Mouse (Mus musculus): ENCODE results near the gene Ly6g5c.
"Not testable (repeated sequence)": the region's sequence is repeated elsewhere in the genome, so short reads cannot be mapped to it uniquely, and the experiment has no call there.

Ly6g5c gene

DNA sequence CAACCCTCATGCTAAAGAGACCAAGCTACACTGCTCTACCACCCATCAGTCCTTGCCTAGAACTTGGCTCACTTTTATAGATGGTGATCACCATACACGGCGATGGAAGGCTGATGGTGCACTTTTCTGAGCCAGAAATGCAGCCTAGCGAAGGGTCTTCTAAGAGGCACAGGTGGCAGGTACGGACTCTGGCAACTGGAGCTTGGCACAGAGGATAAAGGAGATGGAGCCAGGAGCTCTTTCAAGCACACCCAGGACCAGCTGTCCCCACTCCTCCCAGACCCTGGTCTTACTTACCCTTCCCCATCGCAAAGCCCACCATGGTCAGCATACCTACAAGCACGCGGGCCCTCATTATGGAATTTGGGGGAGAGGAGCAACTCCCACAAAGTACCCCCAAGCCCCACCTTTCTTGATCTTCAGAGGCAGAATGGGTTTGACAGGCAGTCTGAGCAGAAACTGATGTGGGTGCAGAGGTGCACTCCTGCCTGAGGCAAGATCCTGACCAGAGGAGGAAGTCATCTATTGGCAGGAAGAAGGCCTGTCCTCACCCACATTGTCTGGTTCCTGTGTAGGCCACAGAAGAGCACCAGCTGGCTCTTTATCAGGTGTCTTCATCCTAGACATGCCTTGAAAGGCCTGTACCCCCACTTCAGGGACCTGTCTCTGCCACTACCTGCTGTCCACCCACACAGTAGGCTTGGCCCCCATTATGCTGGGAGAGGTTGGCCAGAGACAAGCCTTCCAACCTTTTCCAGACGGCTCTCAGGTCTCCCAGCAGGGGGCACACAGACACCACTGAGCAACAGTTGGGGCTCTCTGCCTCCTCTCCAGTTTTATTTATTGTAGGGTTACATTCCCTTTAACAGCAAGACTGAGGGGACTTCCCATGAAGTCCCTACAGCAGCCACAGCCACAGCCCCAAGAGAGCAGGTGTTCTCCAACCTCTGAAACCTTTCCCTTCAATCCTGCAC lies 7.3 kb downstream of the Ly6g5c start, which contains the start of gene Ly6g5b:
Gene Ly6g5b (minus strand): TSS at position 383 of the 974 bp plus-strand sequence.
- DNase-seq = peak; percentile 43

DNA sequence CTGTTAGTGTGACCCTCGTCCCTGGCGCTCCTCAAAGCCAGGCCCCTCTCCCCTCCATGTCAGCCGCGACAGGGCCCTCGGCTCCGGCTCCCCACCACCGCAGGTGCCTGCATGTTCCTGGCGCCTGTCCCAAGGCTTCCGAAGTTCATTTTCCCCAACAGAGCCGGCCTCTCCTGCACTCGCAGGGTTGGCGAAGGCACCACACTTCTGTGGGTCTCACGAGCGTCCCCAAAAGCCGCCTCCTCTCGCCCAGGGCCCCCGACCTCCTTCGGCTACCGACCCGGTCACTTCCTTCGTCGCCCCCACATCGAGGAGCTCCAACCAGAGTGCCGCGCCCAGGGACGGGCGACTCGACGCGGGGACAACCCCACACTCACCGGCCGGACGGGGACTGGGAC lies 12.7 kb downstream of the Ly6g5c start:
- DNase-seq = peak; percentile 20

DNA sequence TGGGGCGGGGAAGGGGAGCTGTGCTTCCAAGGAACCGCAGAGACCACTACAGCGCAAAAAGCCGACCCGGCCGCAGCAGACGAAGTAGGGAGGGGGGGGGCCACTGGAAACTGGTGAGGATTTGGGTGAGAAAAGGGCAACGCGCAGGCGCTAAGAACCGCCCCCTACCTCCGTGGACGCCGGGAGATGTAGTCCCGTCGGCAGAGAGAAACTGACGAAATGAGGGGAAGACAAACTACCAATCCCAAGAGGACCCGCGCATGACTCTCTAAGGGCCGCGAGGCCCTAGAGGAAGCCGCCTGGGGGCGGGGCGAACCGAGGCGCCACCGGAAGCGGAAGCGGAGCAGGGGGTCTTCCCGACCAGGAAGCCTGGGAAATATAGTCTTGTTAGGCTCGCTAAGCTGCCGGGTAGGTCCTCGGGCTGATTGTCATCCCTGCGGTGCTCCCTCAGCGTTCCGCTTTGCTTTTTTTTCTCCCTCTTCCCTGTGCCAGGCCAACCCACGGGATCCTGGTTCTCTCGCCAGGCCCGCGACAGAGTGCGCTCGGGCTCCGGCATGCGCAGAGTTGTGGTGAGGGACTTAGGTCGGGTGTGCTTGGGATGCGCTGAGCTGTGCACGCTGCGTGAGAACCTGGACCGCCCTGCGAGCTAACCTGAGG lies 13.2 kb downstream of the Ly6g5c start, which contains the start of gene Gpank1:
Gene Gpank1 (plus strand): TSS at position 313 of the 657 bp plus-strand sequence.
- peak; percentile 99 for DNase-seq

DNA sequence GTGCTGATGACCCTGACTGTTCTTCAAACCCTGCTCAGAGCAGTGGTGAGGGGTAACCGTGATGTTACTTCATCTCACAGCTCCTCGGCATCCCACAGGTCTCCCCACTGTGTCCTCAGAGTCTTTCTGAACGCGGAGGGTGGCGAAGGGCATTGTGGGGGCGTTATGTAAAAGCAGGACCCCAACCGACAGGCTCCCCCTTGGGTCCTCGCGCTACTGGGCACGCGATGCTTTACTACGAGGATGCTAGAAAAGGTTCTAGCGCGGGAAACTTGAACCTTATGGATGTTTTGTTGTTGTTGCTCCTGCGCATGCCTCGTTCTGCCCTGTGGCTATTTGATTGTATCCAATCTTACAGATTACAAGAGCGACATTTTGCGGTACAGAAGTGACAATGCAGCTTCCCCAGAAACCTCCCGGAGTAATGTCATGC lies 13.8 kb downstream of the Ly6g5c start, which contains the start of gene Csnk2b:
Gene Csnk2b (minus strand): TSS at position 183 of the 433 bp plus-strand sequence.
- peak; percentile 60 for DNase-seq

DNA sequence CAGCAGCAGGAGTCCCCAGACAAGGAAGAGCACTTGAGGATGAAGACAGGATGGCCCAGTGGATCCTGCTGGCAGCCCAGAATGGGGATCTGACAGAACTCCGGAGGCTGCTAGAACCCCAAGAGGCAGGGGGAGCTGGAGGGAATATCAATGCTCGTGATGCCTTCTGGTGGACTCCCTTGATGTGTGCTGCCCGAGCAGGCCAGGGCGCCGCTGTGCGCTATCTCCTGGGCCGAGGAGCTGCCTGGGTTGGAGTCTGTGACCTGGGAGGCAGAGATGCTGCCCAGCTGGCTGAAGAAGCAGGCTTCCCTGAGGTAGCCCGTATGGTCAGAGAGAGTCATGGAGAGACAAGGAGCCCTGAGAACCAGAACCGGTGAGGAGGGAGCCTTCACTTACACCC lies 15.2 kb downstream of the Ly6g5c start:
- DNase-seq = not testable (repeated sequence)

DNA sequence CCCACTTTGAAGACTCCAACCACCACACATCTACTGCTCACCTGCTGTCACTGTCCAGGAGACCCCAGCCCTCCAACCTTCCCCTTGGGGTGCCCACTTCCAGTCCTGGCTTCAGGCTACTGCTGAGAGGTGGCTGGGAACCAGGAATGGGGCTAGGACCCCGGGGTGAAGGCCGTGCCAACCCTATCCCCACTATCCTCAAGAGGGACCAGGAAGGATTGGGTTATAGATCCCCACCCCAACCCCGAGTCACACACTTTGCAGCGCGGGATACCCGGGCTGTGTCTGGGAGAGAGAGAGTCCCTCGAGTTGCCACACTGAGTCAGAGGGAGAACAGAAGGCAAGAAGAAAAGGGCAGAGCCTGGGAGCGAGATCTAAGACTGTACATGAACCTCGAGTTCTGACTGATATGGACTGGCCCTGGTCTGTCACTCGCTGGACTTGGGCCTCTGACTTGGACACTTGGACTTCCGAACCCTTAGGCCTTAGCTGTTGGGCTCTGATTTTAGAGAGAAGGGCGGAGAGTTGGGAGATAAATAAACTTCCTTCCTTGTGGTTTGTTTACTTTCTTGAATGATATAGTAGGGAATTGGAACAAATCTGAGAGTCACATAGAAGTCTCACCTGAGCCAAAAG lies 16.3 kb downstream of the Ly6g5c start:
- DNase-seq = not testable (repeated sequence)

DNA sequence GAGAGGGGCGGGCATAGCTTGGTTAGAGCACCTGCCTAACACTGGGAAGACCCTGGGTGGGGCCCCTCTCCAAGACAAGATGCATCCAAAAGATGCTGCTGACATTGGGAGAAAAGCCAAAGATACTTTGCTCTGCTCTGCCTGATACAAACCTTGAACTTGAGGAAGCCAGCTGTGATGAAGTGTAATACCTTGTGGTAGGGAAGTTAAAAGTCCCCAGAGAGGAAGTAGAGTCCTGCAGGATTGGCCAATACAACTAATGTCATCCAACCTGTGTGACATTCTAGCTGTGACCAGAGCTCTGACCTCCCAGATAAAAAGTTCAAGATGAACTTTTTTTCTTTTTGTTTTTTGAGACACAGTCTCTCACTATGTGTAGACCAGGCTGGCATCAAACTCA lies 17.0 kb downstream of the Ly6g5c start:
- DNase-seq = peak; percentile 15

DNA sequence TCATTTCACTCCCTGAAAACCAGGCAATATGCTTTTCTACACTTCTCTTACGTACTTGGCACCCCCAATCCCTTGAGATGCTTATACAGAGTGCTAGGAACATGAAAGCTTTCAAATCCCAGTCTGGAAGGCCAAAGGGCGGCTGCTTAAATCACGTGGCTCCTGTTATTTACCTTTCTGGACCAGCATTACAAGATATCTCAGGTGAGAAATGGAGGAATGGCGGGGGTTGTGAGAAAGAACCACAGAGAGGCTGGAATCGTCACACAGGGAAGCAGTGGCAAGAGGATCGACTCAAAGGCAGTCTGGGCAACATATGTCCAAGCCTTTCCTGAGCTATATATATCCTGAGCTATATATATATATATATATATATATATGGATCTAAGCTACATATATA lies 17.5 kb downstream of the Ly6g5c start:
- DNase-seq = peak; percentile 34

DNA sequence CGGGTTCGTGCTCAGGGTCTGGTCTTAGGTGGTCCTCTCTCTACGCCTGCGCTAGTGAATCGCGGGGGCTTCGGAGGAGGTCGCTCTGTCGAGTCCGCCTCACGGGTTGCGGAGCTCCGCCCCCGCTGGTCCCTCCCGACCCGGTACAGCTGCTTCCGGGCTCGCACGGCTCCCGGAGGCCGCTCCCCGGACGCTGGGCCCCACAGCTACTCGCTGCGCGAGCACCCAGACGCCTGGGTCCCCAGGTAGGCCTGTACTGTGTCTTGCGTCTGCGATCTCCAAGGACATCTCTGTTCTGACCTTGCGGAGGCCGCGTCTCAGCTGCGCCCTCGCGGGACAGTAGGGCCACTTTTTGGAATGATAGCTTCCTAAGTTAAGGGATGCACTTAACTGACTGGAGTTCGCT lies 18.1 kb downstream of the Ly6g5c start, which contains the start of gene D17H6S53E:
Gene D17H6S53E (plus strand): TSS at position 168 of the 406 bp plus-strand sequence.
- DNase-seq = peak; percentile 84

DNA sequence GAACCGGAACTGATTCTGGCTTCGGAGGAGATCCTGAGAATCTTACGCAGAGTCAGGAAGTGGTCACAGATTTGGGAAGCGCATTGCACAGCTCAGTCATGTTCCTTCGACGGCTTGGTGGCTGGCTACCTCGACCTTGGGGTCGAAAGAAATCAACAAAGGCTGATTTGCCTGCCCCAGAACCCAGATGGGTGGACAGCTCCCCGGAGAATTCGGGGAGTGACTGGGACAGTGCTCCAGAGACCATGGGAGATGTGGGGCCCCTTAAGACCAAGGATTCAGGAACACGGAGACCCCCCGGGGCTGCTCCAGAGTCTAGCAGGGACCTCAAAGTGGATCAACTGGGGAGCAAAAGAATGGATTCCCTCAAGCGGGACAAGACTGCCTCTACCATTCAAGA lies 18.9 kb downstream of the Ly6g5c start:
- DNase-seq = peak; percentile 45

DNA sequence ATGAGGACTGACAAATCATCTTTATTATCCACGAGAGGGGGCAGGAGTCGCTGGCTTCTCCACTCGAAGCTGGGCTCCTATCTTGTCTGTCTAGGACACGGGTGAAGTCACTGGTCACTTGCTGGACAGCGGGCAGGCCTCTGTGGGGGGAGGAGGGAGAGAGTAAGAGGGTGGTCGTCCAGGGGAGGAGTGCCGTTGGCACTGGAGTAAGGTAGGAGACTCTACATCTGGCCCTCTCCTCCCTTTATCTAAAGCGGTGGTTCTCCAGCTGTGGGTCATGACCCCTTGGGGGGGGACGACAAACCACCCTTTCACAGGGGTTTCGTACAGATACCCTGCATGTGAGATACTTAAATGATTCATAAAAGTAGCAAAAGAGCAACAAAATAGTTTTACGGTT lies 20.9 kb downstream of the Ly6g5c start:
- no peak for DNase-seq

DNA sequence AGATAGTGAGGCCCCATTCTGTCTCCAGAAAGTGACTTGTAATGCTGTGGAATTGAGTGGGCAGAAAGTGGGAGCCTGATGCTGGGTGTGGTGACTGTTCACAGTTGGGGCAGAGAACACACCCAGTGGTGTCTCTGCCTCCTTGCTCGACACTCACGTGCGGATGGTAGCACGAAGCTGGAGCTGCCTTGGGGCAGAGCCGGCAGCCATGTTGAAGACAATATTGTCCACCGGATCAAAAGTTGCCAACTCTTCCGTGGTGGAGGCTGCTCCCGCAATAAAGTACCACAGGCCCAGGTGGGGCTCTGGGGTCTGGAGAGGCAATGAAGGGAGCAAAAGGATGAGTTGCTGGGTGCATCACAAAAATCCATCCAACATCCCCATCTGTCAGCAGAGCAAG lies 23.0 kb downstream of the Ly6g5c start:
- DNase-seq = no peak

DNA sequence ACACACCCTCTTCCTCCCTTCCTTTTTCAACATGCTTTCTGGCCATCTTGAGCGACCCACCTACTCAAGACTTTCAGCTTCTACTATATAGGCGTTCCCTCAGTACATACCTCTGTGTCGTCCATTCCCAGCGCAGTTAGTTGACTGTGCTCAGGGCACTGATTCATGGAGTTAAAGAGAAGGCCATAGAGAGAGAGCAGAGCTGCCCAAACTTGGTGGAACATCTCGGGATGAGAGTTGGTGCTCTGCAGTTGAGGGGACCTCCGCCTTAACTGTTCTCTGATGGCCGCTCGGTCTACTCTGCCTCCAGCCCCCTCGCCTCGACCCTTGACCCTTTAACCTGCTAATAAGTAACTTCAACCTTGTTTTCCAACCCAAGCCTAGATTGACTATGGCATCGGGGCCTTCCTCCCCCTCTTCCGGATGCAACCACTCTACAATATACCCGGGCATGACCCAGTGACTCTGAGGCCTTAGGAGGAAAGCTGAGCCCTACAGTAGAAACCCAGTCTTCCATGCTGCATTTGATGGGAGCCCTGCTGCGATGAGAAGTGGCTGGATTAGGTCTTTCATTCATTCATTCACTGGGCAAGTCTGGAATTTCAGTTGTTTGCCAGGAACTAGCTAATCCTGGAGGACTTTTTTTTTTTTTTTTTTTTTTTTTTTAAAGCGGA lies 23.6 kb downstream of the Ly6g5c start, which contains the start of gene Apom:
Gene Apom (minus strand): TSS at position 551 of the 674 bp plus-strand sequence.
- DNase-seq = no peak

DNA sequence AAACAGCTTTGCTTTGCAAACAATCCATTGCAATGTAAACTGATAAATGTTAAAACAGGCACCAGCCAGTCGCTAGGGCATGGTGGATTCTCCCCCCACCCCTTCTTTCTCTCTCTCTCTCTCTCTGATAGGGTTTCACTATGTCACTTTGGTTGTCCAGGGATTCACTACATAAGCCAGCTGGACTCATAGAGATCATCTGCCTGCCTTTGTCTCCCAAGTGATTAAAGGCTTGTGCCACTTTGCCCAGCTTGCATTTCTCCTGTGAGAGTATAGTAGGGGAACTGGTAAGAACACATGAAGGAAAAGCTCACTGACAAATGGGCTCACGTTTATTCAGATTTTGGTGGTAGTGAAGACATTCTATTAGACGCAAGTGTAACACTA lies 24.1 kb downstream of the Ly6g5c start:
- DNase-seq = no peak

DNA sequence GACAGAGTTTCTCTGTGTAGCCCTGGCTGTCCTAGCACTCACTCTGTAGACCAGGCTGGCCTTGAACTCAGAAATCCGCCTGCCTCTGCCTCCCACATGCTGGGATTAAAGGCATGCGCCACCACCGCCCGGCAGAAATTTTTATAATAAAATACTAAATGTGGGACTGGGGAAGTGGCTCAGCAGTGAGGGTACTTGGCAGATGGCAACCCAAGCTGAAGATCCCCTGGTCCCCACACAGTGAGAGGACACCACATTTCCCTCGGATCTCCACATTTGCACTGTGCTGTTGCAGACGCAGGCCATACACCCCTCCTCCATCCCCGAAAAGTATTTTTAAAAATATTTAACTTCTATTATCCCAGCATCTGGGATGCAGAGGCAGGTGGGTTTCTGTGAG lies 25.4 kb downstream of the Ly6g5c start:
- no peak for DNase-seq

DNA sequence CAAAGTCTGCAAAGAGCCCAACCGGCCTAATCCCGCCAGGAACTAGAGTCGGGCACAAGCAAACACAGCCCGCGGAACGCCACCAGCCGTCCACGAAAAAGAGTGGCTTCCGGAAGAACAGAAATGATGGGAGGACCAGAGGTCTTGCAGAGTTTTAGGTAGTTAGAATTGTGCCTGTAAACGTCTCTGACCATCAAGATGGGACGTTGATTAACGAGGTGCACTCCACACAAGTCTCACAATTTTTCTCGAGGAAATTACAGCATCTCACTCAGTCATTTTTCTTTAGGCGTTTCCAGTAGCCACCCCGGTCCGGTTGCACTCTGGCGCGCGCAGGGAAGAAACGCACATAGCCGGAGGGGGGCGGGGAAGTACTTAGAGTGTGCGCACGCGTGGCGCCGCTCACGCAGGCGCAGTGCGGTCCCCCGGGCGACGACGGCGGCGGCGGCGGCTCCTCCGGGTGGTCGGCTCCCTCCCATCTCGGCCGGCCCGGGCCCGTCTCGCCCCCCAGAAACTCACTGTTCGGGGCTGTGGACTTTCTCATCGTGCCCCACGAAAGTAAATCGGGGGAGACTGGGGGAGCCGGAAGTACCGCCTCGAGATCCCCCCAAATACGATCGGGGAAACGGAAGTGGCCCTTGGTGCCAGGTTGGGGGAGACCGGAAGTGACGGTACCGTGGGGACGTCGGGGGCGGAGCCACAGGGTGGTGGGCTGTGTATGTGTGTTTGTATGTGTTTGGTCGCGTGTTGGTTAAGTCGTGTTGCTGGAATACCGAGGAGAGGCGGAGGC lies 26.9 kb downstream of the Ly6g5c start, which contains the start of gene Bag6:
Gene Bag6 (plus strand): TSS at position 378 of the 790 bp plus-strand sequence.
- peak; percentile 96 for DNase-seq

DNA sequence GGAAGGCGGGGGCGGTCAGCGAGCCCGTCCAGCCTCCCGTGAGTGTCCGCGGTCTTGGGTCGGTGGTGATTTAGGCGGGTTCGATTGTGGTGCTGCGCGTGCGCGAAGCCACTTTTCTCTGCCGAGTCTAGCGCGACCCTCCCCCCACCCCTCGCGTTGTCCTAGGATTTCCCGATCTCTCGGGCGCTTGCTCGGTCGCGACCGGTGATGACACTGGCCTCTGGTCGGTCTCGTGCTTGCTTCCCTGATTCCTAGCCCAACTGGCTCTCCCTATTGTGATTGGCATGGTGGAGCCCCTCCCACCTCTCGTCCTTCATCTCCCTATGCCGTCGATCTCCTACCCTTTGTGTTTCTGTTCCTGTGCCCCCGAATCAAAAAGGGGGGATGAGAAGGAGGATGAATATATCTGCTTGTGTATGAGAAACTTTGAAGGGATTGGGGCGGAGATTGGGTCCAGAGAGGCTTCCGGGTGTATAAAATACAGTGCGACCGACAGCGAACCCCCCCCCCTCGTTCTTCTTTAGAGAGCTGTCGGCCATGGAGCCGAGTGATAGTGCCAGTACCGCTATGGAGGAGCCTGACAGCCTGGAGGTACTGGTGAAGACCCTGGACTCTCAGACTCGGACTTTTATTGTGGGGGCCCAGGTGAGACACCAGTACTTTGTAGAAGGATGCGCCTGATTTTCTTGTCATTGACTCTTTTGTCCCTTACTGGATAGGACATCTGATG lies 27.7 kb downstream of the Ly6g5c start:
- peak; percentile 71 for DNase-seq

DNA sequence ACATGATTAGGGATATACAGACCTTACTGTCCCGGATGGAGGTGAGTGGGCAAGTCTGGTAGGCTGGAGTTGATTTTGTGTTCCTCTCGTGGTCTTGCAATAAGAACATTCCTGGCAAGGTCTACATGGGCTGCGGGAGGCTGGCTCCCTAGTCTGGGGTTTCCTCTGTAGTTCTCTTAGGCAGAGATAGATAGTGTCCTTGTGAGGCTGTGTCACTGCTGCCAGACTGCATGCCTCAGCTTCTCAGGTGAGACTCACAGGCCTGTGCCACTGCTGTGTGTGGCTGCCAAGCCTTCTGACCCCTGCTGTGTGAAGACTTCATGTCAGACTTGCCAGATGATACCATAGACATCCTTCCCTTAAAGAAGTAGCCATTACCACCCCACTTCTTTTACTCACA lies 31.2 kb downstream of the Ly6g5c start:
- no peak for DNase-seq

DNA sequence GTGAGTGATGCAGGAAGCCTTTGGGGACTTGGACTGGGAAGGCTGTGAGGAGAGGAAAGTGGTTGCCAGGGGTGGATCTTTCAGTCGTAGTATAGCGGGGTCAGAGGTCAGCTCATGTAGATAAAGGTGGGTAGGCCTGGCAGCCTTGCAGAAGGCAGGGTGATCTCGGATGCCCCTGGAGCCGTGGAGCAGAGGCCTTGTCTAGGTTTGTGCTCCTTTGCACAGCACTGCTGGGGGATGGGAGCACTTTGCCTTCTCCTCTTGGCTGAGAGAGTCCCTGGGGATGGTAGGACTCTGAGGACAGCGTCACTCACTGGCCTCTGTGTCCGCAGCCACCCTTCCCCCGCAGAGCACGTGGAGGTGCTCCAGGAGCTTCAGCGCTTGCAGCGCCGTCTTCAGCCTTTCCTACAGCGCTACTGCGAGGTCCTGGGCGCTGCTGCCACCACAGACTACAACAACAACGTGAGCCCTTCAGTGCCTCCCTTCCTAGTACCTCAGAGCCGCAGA lies 32.5 kb downstream of the Ly6g5c start:
- DNase-seq = no peak

DNA sequence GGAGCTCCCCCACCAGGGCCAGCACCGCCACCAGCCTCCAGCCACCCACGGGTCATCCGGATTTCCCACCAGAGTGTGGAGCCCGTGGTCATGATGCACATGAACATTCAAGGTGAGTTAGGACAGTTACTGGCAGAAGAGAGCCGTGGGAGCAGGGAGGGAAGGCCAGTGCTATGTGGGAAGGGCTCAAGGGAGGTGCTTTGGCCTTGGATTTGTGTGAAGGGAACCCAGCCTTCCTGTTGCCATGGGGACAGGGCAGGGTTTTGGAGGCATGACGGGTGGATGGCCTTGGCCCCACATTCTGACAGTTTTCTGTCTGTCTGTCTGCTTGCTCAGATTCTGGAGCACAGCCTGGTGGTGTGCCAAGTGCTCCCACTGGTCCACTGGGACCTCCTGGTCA lies 33.9 kb downstream of the Ly6g5c start:
- DNase-seq = no peak

Measured in lung, postnatal 36 days (tissue).